Mouse (Mus musculus) yolk sac, embryonic 10.5 days (tissue): ENCODE measurements around the gene Osm.

ENCODE experiments used
- DNase-seq: peaks from one replicate; pipeline ENCODE4 v3.0.0-alpha.2; 2017; ENCODE audit warnings: low spot score

Gene Osm

DNA sequence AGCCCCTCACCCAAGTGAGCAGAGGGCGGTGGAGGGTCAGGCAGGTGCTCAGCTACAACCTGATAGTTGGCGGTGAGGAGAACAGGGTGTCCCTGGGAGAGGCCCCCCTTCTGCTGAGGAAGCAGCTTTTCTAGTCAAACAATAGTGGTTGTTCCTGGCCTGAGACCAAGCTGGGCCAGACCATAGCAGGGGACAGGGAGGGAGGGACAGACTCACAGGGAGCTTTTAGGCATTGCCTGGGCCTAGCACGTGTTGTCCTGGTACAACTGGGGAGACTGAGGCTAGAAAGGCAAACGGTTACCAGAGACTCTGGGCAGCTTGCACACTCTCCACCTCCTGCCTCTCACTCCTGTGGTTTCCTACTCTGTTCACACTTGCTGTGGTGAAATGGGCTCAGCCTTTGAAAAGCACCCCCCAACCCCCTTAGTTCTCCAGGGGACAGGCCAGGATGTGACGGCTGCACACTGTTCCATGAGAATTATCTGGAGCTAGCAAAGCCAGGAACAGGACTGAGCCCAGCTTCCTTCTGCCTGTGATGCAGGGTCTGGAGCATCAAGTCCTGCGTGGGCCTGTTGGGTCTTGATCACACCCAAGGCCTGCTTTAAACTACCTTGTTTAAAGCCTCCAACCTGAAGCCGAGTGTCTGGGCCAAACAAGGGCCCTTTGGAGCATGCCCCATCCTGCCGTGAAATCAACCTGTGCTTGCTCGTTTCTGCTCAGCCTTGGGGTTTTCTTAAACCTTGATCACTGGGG, 19.8 kb upstream of the Osm start:
- DNase-seq: peak; percentile 38

DNA sequence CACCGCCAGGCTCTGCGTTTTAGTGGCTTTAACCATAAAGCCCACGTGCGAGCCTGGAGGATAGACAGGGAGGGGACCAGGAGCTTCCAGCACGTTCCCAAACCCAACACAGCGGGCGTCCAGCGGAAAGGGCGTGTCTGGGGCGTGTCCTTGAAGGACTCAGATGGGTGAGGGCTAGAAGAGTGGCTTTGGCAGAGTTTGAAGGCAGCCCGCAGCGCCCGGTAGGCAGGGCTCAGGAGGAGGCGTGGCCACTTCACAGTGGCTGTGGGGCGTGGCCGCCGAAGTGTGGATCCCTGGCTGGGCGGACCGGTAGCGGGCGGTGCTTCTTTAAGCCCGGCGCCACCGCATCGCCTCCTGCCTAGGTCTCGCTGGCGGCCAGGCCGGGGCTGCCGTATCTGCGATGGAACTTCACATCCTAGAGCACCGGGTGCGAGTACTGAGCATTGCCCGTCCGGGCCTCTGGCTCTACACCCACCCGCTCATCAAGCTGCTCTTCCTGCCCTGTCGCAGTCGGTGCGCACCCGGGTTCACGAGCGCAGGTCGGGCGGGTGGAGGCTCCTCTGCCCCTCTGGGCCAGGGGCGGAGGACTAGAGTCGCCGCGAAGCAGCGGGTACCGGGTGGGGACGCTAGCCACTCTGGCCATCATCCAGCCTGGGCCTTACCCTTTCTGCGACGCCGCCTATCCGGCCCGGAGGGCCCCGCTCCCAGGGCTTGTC, 18.1 kb upstream of the Osm start, which contains the start of gene Castor1:
Gene Castor1 (plus strand): TSS at position 312 of the 716 bp plus-strand sequence.
- DNase-seq: peak; percentile 92

DNA sequence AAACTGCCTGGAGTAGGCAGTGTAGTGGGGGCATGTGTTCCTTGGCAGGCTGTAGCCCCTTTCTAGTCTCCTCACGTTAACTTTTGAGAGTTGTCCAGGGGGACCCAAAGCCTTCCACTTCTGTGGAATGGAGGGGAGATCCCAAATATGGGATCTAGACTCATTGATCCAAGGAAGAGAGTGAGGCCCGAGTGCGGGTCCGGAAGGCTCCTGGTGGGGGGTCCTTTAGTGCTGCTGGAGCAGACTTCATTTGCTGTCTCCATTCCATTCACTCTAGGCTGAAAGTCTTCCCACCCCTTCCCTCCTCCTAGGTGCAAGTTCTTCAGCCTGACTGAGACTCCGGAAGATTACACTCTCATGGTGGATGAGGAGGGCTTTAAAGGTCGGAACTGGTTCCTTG, 17.6 kb upstream of the Osm start:
- no peak for DNase-seq

DNA sequence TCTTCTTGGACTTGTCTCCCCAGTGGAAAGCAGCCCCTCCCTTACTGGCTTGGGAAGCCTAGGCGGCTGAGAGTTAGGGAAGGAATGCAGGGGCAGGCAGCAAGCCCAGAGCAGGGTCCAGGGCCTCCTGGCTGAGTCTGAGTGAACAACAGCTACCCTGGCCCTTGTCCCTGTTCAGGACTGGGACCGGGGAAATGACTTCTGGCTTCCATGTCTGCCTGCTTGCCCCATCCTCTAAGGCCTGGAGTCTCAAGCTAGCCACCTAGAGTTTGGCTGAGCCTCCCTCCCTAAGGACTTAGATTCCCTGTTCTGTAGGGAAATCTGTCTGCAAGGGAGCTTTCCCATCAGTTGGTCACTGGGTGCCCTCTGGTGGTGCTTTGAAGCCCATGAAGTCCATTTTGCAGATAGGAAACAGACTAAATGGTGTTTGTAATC, 16.9 kb upstream of the Osm start:
- peak; percentile 67 for DNase-seq

DNA sequence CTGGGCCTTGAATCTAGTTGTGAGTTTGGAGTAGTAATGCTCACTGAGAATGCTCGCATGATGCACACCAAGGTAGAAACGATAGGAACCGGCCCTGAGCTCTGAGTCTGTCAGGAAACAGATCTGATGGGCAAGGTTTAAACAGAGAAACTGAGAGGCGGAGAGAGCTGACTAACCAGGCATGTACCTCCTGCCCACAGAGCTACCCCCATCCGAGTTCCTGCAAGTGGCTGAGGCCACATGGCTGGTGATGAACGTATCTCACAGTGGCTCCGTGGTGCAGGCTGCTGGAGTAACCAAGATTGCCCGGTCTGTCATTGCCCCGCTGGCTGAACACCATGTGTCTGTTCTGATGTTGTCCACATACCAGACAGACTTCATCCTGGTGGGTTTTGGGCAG, 16.3 kb upstream of the Osm start:
- DNase-seq: no peak

DNA sequence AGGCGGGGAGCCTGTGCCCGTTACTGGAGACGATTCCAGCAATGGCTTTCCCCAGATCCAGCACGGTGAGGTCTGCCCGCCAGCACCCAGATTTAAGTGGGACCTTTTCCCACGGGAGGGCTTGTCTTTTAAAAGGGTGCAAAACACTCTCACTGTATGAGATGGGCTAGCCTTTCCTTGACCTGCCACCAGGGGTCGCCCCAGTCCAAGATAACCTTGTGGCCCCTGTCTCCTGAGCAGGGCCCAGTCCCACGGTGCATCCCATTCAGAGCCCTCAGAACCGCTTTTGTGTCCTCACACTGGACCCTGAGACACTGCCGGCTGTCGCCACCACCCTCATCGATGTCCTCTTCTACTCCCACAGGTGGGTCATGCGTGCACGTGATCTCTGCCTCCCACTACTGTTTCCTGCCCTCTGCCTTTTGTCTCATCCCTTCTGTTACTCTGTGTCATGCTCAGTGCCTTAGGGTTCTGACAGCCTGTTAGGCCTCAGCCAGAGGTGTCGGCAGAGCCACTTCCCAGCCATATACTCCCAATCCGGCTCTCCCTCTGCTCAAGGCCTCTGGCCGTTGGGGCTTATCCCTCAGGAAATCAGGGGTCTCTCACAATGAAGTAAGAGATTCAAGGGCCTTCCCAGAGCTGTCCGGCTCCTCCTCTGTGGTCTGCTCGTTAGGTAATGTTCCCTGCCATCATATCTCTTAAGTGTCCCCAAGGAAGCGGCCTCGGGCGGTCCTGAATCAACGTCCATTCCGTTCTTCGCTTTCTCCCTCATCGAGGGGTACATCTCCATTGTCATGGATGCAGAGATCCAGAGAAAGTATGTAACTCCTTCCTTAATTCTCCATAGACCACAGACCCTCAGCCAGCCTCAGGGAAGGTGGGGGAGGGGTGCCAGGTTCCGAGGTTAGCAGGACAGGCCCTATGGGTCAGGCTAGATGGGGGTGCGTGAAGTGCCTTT, 15.5 kb upstream of the Osm start:
- peak; percentile 45 for DNase-seq

DNA sequence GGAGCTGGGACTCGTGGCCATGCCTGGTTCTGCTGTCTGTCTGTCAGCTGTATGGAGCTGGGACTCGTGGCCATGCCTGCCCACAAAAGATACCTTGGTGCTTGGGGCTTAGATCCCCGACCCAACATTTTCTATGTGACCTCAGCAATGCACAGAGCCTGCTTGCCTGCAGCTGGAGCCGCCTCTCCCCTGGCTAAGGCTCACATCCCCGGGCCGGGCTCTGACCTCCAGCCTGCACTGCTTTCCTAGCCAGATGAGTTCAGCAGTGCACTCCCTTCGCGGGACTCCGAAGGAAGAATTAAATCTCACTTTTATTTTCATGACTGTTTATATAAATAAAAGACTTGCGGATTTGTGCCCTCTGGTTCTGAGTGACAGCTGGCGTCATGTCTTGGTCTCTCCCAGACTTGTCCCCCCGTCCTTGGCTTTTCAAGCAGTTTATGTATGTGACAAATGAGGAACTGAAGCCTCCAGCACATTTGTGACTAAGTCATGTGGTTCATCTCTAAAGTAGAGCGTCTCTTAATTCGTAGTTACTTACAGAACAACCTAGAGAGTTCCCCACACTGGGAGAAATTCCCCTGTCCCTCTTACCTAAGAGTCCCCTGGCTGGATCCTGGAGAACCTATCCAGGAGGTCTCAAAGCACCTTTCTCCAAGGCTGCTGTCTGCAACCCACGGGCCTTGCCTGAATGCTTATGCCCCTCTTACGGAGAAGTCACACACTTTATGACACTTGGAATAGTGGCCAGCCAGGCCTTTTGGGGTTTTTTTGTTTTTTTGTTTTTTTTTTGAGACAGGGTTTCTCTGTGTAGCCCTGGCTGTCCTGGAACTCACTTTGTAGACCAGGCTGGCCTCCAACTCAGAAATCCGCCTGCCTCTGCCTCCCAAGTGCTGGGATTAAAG, 13.9 kb upstream of the Osm start:
- no peak for DNase-seq

DNA sequence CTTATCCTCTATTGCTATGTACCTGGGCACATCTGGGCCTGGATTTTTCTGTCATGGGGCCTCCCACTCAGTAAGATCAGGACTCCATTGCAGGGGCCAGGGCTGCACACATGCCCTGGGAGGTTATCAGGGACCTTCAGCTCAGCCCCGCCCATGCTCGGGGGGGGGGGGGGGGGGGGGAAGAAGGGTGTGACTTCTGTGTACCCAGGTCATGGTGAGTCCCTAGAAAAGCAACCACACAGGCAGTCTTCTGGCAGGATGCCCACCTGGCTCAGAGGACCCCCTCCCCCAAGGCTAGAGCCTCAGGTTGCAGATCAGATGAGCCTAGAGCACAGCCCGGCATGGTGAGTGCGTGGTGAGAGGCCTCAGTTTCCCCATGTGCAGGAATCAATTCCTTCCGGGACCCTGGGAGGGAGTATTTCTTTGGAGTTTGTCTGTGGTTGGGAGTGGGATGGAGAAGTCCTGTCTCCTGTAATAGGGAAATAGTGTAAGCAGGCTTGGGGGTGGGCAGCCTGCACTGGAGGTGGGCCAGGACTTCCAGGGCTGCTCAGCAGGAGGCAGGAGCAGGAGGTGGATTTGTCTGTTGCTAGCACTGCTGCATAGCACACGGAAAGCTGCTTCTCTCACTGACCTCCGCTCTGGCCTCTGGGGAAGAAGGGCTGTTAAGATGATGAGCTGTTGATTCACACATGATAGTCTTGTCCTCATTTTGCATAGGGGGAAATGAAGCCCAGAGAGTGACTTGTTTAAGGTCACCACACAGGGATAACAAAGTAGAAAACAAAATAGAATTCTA, 12.6 kb upstream of the Osm start:
- DNase-seq: peak; percentile 61

DNA sequence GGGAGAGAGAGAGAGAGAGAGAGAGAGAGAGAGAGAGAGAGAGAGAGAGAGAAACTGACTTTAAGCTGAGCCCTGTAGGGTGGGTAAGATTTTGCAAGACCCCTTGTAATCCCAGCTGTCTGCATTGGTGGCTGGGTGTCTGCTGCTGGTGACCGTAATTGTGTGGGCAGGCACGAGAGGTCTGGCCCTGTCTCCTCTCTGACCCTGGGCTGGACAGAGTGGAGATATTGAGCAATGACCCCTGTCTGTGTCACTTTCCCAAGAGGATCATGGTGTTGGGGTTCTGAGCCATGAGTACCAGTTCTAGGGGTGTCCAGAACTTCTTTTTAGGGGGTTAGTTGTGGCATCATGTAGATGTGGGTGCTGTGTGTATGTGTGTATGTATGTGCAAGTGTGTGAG, 12.0 kb upstream of the Osm start:
- no peak for DNase-seq

DNA sequence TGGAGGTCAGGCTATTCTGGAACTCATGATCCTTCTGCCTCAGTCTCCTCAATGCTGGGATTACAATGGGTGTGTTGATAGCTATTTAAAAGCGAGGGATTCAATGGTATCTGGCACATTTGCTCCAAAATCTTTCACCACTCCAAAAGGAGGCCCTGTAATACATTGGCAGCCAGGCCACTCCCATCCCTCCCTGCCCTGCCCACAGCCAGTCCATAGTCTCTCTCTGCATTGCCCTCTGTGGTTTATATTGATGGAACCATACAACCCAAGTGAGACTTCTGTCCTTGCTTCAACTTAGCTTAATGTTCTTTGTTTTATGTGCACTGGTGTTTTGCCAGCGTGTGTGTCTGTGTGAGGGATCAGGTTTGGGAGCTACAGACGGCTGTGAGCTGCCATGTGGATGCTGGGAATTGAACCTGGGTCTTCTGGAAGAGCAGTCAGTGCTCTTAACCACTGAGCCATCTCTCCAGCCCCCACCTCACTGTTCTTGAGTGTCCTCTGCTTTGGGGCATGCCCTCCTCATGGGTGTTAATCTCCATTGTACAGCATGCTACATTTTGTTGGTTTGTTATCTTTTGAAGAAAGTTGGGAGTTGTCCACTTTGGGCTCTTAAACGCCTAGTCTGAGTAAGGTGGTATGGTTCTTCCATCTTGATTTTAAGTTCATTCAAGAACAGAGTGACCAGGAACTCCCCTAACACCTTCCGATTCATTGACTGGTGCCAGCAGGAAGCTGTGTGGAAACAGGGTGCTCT, 9.5 kb upstream of the Osm start:
- DNase-seq: no peak

DNA sequence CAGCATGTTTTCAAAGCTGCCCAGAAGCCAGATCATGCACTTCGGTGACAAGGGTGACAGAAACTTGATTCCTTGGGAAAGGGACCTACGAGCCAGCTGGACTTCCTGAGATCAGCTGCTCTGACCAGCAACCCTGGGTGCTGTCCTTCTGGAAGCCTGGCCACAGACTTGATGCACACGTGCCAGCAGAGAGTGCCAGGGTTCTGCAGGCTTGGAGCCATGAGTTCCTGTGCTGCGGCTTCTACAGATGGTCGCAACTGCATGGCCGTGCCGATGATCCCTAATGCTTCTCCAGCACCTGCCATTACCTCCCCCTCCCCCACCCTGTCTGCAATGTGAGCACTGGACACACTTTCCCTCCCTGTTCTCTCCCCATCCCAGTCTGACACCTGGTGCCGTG, 7.8 kb upstream of the Osm start:
- DNase-seq: no peak

DNA sequence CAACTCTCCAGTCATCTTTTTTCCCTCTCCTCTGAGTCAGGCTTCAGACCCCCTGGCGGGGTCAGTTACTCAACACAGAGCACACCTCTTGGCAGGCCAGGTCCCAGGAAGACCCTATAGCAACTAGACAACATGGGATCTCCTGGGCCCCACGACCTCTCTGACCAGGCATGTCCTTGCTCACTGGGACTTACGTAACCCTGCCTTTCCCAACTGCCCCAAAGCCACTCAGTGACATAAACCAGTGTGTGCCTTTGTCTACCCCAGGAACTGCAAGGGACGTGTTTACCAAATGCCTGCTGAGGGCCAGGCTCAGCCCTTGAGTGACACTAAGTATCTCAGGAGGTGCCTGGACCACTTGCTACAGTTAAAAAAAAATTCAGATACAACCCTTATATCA, 6.4 kb upstream of the Osm start:
- no peak for DNase-seq

DNA sequence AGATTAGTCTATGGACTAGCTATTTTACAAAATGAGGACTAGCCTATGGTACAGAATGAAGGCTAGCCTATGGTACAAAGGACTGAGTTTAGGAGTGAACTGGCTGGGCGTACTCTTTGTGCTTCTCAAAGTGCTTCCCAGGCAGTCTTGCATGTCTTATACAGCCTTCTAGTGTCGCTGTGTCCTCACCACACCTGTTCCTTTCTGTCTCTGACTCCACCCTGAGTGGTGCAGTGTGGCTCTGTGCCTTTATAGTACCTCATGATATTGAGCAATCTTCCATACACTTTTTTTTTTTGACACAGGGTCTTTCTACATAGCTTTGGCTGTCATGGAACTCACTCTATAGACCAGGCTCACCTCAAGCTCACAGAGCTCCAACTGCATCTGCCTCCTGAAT, 4.8 kb upstream of the Osm start:
- no peak for DNase-seq

DNA sequence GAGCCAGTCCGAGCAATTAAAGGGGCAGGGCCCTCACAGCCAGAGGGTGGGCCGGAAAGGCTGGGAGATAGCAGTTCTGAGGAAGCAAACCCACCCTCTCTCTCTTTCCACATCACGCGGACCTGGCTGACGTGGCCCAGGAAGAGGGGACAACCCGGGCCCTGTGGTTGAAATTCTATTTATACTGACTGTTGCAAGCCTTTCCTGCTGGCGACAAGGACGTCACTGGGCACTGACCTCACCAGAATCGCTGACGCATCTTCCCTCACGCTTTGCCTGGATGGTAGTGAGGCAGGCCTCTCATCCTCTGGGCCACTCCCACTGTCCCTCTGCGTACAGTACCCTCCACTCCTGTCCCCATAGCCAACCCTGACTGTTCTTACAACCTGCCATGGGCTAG, 3.6 kb upstream of the Osm start:
- no peak for DNase-seq

DNA sequence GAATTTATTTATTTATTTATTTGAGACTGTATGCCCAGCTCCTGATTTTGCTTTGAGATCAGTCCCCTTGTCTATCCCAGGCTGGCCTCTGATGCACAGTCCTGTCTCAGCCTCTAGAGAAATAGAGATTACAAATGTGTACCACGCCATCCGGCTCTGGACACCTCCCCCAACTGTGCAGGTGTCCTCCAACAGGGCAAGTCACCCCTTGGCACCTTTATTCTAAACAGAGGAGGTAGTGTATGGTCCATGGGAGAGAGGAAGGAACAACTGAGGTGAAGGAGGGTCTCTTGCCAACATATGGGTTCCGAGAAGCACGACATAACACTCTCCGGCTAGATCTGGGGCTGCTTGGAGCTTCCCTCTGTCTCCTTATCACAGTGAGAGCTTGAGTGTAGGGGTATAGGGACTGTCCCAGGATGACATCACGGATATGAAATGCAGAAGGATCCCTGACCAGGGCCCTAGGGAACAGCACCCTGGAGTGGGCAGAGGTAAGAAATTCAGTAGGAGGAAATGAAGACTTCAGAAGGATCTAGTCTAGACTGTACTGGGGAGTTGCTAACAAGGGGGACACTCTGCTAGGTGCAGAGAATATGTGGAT, 1.1 kb upstream of the Osm start:
- DNase-seq: no peak

DNA sequence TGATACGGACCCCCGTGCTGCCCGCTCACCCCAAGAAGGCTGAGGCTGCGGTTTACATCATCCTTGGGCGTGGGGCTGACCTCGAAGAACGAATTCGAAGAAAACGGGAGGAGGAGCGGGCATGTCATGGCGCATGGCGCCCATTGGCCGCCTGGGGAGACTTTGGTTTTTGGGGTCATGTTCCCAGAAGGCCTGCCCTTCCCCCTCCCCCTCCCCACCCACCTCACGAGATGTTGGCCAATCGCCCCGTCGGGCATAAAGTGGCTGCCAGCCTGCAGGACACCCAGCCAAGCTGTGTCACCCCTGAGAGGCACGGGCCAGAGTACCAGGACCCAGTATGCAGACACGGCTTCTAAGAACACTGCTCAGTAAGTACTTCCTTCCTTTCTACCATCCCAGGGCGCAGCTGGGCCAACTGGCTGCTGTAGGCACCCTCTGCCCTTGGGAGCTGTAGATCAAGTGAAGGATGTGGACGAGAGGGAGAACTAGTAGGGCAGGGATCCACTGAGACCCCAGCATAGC, 387 bp downstream of the Osm start:
- DNase-seq: no peak

DNA sequence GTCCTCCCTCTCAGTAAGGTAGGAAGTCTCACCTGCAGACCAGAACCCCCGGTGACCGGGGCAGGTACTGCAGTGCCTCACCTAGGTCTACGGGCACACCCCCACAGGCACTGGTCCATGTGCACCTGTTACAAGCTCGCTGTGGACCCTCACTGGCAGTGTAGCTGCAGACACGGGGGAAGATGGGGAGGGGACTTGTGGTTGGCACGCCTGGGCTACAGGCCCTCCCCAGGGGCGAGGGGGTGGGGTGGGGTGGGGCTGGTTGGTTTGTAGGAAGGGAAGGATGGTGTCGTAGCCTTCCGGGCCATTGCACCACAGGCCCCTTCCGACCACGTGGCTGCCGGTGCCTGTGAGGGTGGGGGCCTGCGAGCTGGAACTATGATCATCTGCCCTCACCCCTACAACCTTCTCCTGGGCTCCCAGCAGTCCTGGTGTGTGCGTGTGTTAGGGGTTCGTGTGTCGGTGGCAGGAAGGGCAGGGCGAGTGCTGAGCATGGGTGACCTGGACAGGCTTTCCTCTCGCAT, 1.2 kb downstream of the Osm start:
- no peak for DNase-seq

DNA sequence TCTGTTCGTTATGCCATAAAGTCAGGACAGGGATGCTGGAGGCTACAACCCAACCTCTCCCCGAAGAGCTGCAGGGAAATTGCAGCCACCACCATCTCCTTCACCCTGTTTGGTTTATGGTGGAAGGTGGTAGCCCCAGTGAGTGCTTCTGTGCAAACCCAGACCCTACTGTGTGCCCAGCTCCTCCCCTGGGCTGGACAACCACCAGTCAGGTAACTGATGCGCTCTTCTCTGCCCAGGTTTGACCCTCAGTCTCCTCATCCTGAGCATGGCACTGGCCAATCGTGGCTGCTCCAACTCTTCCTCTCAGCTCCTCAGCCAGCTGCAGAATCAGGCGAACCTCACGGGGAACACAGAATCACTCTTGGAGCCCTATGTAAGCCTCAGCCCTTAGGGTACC, 1.9 kb downstream of the Osm start:
- DNase-seq: no peak

DNA sequence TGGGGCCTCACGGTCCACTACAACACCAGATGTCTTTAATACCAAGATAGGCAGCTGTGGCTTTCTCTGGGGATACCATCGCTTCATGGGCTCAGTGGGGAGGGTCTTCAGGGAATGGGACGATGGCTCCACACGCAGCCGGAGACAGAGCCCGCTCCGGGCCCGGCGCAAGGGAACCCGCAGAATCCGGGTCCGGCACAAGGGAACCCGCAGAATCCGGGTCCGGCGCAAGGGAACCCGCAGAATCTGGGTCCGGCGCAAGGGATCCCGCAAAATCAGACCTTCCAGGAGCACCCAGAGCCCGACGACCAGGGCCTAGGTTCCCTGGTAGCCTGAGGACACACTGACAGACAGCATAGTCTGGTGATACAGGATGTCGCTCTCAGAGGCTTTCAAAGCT, 3.5 kb downstream of the Osm start:
- DNase-seq: no peak
